Mouse (Mus musculus) forebrain, embryonic 16.5 days (tissue): Measurements from ENCODE around the gene Plin4. TPM values are rescaled to one million over a fixed set of nuclear protein-coding genes. Genes with fewer than 3 reads are reported as not detected.
A peak's percentile ranks its signal among the peaks of the same experiment; 100 is the strongest.

Source experiments
- ATAC-seq: fragments of 200-750 bp; cut with Nextera tagmentation; 2 replicates; pipeline ENCODE4 v1.8.0; 2017; ENCODE audit warnings: mild to moderate bottlenecking, moderate library complexity
- H3K27ac ChIP-seq: fragments of 300-500 bp; sonication (generic); 2 replicates; pipeline ENCODE4 v1.5.1; 2014; ENCODE audit warnings: low read length, control low read depth
- H3K27me3 ChIP-seq: fragments of 300-500 bp; sonication (generic); replicated peaks from 2 replicates; pipeline ENCODE4 v1.6.1; 2014; ENCODE audit warnings: low read length; ENCODE audit not compliant: control insufficient read depth, insufficient read depth
- H3K36me3 ChIP-seq: fragments of 300-500 bp; sonication (generic); 2 replicates; pipeline ENCODE4 v1.6.1; 2014; ENCODE audit not compliant: control insufficient read depth, insufficient read depth
- H3K4me1 ChIP-seq: fragments of 300-500 bp; sonication (generic); replicated peaks from 2 replicates; pipeline ENCODE4 v1.6.1; 2014; ENCODE audit warnings: low read length; ENCODE audit not compliant: control insufficient read depth, insufficient read depth
- H3K4me2 ChIP-seq: fragments of 300-500 bp; sonication (generic); 2 replicates; pipeline ENCODE4 v1.6.1; 2014; ENCODE audit warnings: mild to moderate bottlenecking, low read length, control low read depth
- H3K4me3 ChIP-seq: fragments of 300-500 bp; sonication (generic); replicated peaks from 2 replicates; pipeline ENCODE4 v1.5.1; 2014; ENCODE audit warnings: mild to moderate bottlenecking, low read length, control low read depth
- H3K9ac ChIP-seq: fragments of 300-500 bp; sonication (generic); replicated peaks from 2 replicates; pipeline ENCODE4 v1.6.1; 2014; ENCODE audit warnings: low read depth, low read length, control low read depth
- H3K9me3 ChIP-seq: fragments of 300-500 bp; sonication (generic); 2 replicates; pipeline ENCODE4 v1.6.1; 2016; ENCODE audit warnings: low read length; ENCODE audit not compliant: control insufficient read depth
- WGBS: fragments of 180-500 bp; shearing (Covaris S2); extraction: QIAGEN DNeasy Blood & Tissue Kit; methylation state at CpG from one replicate; pipeline ENCODE4 v1.1.7; 2014; 5-methylcytosine and 5-hydroxymethylcytosine counted together
- polyA plus RNA-seq: library from polyadenylated mRNA; unstranded; fragments of >200 nt; fragmentation: Nextera tagmentation; extraction: Ambion mirVana; gene quantifications from 2 replicates; pipeline ENCODE4 v1.2.1, GENCODE M21; 2015

Plin4 gene
- polyA plus RNA-seq, 1 experiment from 2014 or later = 0.14 TPM

GRCm38 (mm10) chr17:56141702-56142605, 32.4 kb upstream of the Plin4 start:
- Histone ChIP-seq H3K27ac (no peak overlapping the region), H3K4me1 (peaks cover 30% of the 10 kb centered on the region)

GRCm38 (mm10) chr17:56139858-56140595, 30.4 kb upstream of the Plin4 start, which contains the start of gene Sema6b:
TSS of gene Sema6b (minus strand) at chr17:56140343.
- no peaks in the 10 kb centered on the region for H3K9me3 ChIP-seq
- H3K27me3 ChIP-seq = peaks cover 6% of the 10 kb centered on the region
- peak within 1 kb of the TSS; percentile 85 for H3K9ac ChIP-seq
- peak within 1 kb of the TSS; percentile 89 for H3K4me3 ChIP-seq
- peaks cover 30% of the 10 kb centered on the region for H3K4me1 ChIP-seq
- H3K4me2 ChIP-seq = peak within 1 kb of the TSS; percentile 60
- peak within 1 kb of the TSS; percentile 60 for H3K27ac ChIP-seq
- ATAC-seq = peak; percentile 47
- WGBS = under 1% methylated on average over 74 of the region's 79 CpGs
- H3K36me3 ChIP-seq = no peaks in the 10 kb centered on the region

More at GRCm38 (mm10) chr17:56141702-56142605, 32.4 kb upstream of the Plin4 start:
- no peaks in the 10 kb centered on the region for H3K9me3 ChIP-seq
- peak overlapping the region; percentile 53 for H3K9ac ChIP-seq
- under 1% methylated on average over 45 of the region's 47 CpGs for WGBS
- H3K4me2 ChIP-seq = peak overlapping the region; percentile 67
- no peaks in the 10 kb centered on the region for H3K36me3 ChIP-seq
- peaks cover 6% of the 10 kb centered on the region for H3K27me3 ChIP-seq
- peak overlapping the region; percentile 52 for H3K4me3 ChIP-seq
- peak; percentile 37 for ATAC-seq

GRCm38 (mm10) chr17:56139355-56139754, 29.8 kb upstream of the Plin4 start:
- Histone ChIP-seq H3K4me2 (peak overlapping the region; percentile 60), H3K9me3 (no peaks in the 10 kb centered on the region), H3K4me1 (peaks cover 34% of the 10 kb centered on the region), H3K9ac (peak overlapping the region; percentile 85), H3K4me3 (peak overlapping the region; percentile 89), H3K27me3 (peaks cover 6% of the 10 kb centered on the region), H3K27ac (no peak overlapping the region), H3K36me3 (no peaks in the 10 kb centered on the region)
- WGBS = 3% methylated on average over 21 of the region's 21 CpGs
- peak; percentile 32 for ATAC-seq

GRCm38 (mm10) chr17:56137839-56138613, 28.4 kb upstream of the Plin4 start:
- WGBS = 14% methylated on average over 25 of the region's 25 CpGs
- peak overlapping the region; percentile 35; the same call in 1 of the 2 replicates for H3K9ac ChIP-seq
- no peak overlapping the region for H3K27ac ChIP-seq
- H3K36me3 ChIP-seq = no peaks in the 10 kb centered on the region
- peaks cover 40% of the 10 kb centered on the region for H3K4me1 ChIP-seq
- H3K9me3 ChIP-seq = no peaks in the 10 kb centered on the region
- peak overlapping the region; percentile 60 for H3K4me2 ChIP-seq
- peak overlapping the region; percentile 89 for H3K4me3 ChIP-seq
- H3K27me3 ChIP-seq = peaks cover 6% of the 10 kb centered on the region
- ATAC-seq = no peak

GRCm38 (mm10) chr17:56136558-56136957, 27.0 kb upstream of the Plin4 start:
- Histone ChIP-seq H3K4me2 (no peak overlapping the region), H3K9me3 (no peaks in the 10 kb centered on the region), H3K27ac (no peak overlapping the region), H3K9ac (no peak overlapping the region), H3K4me3 (no peak overlapping the region), H3K36me3 (no peaks in the 10 kb centered on the region), H3K4me1 (peaks cover 33% of the 10 kb centered on the region), H3K27me3 (peaks cover 6% of the 10 kb centered on the region)
- 87% methylated on average over 7 of the region's 7 CpGs for WGBS
- no peak for ATAC-seq

GRCm38 (mm10) chr17:56134463-56134971, 24.9 kb upstream of the Plin4 start:
- Histone ChIP-seq H3K9ac (peak overlapping the region; percentile 5; the same call in 1 of the 2 replicates), H3K4me2 (peak overlapping the region; percentile 27), H3K27ac (no peak overlapping the region), H3K4me1 (peaks cover 30% of the 10 kb centered on the region), H3K27me3 (peaks cover 6% of the 10 kb centered on the region; the same call in 1 of the 2 replicates), H3K36me3 (peaks cover 2% of the 10 kb centered on the region; the same call in 1 of the 2 replicates), H3K4me3 (0 out of 2 replicates have a peak overlapping the region, but pooled peaks have one; percentile 7), H3K9me3 (no peaks in the 10 kb centered on the region)
- ATAC-seq = no peak
- WGBS = 2% methylated on average over 27 of the region's 27 CpGs

GRCm38 (mm10) chr17:56133457-56134363, 24.1 kb upstream of the Plin4 start:
- WGBS = 18% methylated on average over 21 of the region's 21 CpGs
- no peak overlapping the region for H3K27ac ChIP-seq
- no peak for ATAC-seq
- peaks cover 2% of the 10 kb centered on the region; the same call in 1 of the 2 replicates for H3K27me3 ChIP-seq
- peaks cover 22% of the 10 kb centered on the region for H3K4me1 ChIP-seq
- H3K9ac ChIP-seq = no peak overlapping the region; the same call in 1 of the 2 replicates
- no peak overlapping the region for H3K4me3 ChIP-seq
- peaks cover 4% of the 10 kb centered on the region; the same call in 1 of the 2 replicates for H3K36me3 ChIP-seq
- H3K4me2 ChIP-seq = peak overlapping the region; percentile 27
- H3K9me3 ChIP-seq = no peaks in the 10 kb centered on the region

GRCm38 (mm10) chr17:56132661-56133060, 23.1 kb upstream of the Plin4 start:
- H3K27ac ChIP-seq = no peak overlapping the region
- no peaks in the 10 kb centered on the region for H3K9me3 ChIP-seq
- H3K9ac ChIP-seq = no peak overlapping the region
- H3K36me3 ChIP-seq = peaks cover 4% of the 10 kb centered on the region; the same call in 1 of the 2 replicates
- whole genome bisulfite sequencing = 5% methylated on average over 14 of the region's 14 CpGs
- no peak overlapping the region for H3K4me2 ChIP-seq
- peaks cover 13% of the 10 kb centered on the region for H3K4me1 ChIP-seq
- no peak overlapping the region for H3K4me3 ChIP-seq
- H3K27me3 ChIP-seq = no peaks in the 10 kb centered on the region
- no peak for ATAC-seq
